Mouse (Mus musculus) heart, adult 18-20 months (tissue): ENCODE results near the gene Gsn. TPM values are rescaled to one million over a fixed set of nuclear protein-coding genes. Genes with fewer than 3 reads are reported as not detected.

Experiments
- DNase-seq, 2 experiments: peaks; one replicate each; pipeline ENCODE4 v3.0.0; 2021 to 2022; ENCODE audit warnings: mixed read lengths in 1 of 2
- total RNA-seq, 2 experiments: library from RNA; stranded (reverse); gene quantifications; 2 replicates each; pipeline ENCODE4 v1.2.3; 2021

Gene Gsn
- total RNA-seq, 2 experiments from 2014 or later, result 742 to 802 TPM

- DNase-seq, result no peak
These were observed 69.8 kb downstream of the Gsn start for GRCm38 (mm10) chr2:35325930-35326329.

DNA sequence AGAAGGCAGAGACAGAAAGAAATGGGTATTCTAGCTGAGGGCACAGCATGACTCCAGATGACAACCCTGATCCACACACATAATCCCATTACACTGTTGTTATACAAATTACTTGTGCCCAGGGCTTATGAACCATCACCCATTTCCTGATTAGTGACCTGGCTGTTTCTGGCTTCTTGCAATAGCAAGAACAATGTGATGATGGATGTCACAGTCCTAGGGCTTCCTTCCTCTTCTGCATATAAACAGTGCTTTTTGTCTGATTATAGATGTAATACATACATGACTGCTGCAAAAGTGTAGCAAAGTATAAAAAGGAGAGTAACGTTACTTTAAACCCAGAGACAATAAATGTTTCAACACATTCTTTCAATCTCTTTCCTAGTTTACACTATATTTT, 70.8 kb downstream of the Gsn start:
- no peak for DNase-seq

DNA sequence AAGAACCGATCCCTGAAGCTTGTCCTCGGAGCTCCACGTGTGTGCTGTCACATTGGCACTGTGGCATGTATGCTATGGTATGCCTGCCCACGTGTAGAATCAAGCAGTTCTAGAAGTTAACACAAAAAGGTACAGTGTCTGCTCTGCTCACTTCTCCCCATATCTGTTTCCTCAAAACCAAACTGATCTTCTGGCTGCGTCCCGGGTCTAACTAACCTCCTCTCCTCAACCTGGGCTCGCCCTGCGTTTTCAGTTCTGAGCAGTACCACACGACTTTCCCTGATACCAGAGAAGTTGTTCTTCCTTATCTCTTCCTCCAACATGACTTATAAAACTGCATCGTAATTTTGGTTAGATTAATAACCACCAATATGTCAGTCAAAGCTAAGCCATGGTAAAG, 71.4 kb downstream of the Gsn start:
- no peak for DNase-seq

GRCm38 (mm10) chr2:35328064-35328792, 72.0 kb downstream of the Gsn start:
- DNase-seq, result no peak

DNA sequence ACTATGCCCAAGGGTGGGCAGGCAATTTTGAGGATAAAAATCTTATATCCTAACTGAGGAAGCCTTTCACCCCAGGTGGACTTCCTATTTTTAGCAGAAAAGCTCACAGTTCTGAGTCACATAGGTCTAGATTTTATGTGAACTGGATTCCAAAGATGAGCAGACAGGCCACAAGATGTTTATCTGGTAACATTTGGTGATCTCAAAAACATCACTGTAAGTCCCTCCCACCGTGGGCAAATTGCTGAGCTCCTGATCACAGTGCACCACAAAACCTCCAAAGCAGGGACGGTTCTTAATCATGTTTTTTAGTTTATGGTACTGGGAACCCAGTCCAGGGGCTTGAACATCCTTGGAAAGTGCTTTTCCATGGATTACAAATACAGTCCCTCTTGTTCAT, 72.9 kb downstream of the Gsn start:
- no peak for DNase-seq

GRCm38 (mm10) chr2:35331205-35331604, 75.0 kb downstream of the Gsn start:
- DNase-seq, result no peak

DNA sequence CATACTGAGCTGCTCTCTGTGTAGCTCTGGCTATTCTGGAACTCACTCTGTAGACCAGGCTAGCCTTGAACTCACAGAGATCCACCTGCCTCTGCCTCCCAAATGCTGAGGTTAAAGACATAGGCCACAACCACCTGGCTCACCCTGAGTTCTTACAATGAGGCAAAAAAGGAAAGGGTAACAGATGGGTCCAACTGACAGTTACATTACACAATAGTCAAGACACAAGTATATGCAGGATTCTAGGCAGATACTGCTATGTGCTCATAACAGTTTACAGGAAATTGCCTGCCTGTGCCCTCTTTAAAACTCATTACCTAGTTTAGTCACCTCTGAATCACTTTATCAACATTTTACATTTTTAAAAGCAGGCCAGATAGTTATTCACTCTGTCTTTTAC, 77.5 kb downstream of the Gsn start:
- DNase-seq, result no peak

GRCm38 (mm10) chr2:35335620-35336019, 79.4 kb downstream of the Gsn start:
- no peak for DNase-seq

DNA sequence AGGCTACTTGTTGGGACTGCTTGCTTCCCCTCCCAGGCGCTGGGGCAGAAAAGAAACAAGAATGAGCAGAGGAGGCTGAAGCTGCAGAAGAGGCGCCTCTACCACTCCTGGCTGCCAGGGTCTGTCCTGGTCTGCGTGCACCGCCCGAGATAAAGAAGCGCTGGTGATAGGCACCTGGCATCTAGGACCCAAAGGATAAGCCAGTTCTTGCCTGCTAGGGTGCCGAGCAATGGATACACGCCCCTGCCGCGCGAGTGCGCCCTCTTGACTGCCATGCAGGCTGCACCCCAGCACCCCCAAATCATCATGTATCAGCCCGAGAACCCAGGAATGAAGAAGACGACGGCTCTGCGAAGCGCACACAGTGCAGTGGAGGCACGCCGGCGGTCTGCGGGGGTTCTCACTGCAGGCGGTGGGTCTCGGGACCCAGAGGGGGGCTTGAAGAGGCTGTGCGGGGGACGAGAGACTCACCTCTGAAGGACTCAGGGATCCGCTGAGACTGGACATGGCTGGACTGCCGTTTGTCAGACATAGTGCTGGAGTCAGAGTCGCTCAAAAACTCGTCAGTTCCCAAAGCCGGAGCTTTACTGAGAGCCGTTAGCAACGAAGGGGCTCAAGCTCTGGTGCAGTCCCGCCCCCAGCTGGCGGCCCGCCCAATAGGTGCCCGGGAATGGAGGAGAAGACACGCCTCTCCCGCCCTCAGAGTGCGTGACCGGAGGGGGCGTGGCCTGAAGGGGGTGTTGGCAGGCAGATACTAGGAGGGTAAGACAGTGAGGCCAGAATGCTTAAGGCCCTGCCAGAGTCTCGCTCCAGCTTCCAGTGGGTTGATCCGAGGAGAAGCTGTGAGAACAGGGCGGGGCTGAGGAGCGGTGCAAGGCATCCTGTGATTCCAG, 80.5 kb downstream of the Gsn start, which contains the start of gene Stom:
Gene Stom, minus strand, starts transcription at position 589 of the 893 bp plus-strand sequence.
- peak; percentile 100 for DNase-seq

DNA sequence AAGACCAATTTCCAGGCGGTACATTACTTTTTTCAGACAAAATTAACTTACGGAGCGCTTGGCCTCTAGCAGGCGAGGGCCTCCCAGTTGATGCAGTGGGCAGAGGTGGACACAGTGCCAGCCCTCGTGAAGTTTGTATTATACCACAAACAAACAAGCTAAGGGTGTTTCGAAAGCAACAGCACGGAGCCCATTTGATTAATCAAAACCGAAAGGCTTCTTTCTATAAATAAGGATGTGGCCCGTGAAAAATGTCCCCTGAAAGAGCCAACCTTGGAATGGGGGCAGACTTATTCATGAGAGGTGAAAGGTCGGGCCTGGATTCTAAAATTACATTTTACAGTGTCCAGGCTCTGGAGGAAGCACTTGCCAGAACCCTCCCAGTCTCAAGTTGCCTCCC, 81.2 kb downstream of the Gsn start:
- DNase-seq, result peak; percentile 61 to 63

DNA sequence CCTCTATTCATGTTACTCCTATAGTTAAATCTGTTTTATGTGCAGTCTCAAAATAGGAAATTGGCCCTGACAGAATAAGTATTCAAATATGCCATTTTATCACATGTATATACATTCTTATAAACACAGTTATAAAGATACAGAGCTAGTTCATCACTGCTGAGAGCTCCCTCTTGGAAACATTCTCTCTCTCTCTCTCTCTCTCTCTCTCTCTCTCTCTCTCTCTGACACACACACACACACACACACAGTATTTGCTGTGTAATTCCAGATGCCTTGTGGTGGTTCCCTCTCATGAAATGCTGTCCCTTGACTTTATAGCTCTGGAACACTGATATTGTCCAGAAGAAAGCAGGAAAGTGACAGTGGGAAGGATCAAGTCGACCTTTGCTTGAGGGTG, 81.9 kb downstream of the Gsn start:
- DNase-seq, result no peak

GRCm38 (mm10) chr2:35338707-35339106, 82.5 kb downstream of the Gsn start:
- DNase-seq, result peak; percentile 76 to 78

DNA sequence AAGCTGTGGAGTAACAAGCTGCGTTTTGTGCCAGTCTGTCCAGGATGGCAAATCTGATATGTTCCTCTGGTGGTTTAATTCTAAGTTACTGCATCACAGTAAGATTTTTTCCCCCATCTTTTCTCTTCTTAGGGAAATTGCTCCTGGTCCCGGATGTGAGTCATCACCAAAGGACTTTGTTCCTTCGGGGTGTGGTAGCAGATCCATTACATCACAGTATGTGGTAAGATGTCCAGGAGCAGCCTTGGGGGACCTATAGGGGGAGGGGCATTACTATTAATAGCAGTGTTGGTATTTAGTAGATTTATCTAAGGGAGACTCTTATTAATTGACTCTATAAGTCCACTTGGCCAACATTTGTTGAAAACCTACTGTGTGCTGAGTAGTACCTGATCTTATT, 86.4 kb downstream of the Gsn start:
- no peak for DNase-seq

GRCm38 (mm10) chr2:35345984-35346383, 89.8 kb downstream of the Gsn start:
- no peak for DNase-seq

GRCm38 (mm10) chr2:35349184-35349583, 93.0 kb downstream of the Gsn start:
- DNase-seq, result peak; percentile 30 to 63

Other genes with a start within 250 kb of the Gsn start
- gene Hc, start 194.9 kb upstream of the Gsn start, total RNA-seq, result not detected
- not detected for gene AI182371, start 154.8 kb upstream of the Gsn start, total RNA-seq
- gene Cntrl, start 146.9 kb upstream of the Gsn start, total RNA-seq, result 1 to 10 TPM; 3.7 to 5.2 TPM
- gene Rab14, start 55.3 kb upstream of the Gsn start, total RNA-seq, result 100 to 1,000 TPM; 128 to 136 TPM
- gene Stom, start 80.6 kb downstream of the Gsn start, total RNA-seq, result 100 to 1,000 TPM in 1 of 2 experiments, 10 to 100 TPM in 1; 88.5 to 102 TPM
- not detected for gene 4930568D16Rik, start 111.3 kb downstream of the Gsn start, total RNA-seq
- gene 4930402F06Rik, start 140.8 kb downstream of the Gsn start, total RNA-seq, result not detected
- 10 to 100 TPM; 13.6 to 17.0 TPM for gene Ggta1, start 206.9 kb downstream of the Gsn start, total RNA-seq